Mouse (Mus musculus): ENCODE measurements around the gene Eif2ak4.

Eif2ak4 gene

DNA sequence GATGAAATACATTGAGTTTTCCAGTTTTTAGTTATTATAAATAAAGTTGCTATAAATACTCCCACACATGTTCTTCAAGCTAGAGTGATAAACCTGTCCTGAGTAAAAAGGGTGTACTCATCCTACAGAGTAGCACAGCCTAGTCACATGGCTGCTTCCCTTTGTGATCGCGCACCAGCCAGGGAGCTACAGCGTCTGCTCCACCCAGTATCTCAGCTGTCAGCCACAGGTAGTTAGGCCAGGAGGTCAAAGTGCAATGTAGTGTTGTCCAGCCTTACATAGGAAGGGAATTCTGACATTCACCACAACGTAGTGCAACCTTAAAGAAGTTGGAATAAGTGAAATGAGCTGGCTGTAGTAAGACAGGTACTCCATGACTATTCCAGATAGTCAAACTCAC is 17.1 kb downstream of the Eif2ak4 start:
- no peak for DNase-seq (ENCODE audit: low read depth, low spot score)

DNA sequence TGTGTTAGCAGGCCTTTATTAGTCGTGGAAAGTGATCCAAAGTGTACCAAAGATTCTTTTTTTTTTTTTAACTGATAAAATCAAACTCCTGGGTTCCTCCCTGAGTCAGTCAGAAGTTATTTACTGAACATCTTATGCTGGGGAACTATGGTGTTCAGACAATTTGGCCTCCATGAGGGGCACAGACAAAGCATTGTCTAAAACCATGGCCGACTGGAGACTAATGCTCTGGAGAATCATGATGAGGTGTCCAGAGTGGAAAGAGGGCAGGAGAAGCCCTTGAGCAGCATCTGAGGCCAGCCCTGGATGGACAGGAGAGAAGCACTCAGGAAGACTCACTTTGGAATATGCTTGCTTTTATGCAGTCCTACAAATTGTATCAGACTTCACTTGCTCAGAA is 18.4 kb downstream of the Eif2ak4 start:
- no peak for DNase-seq (ENCODE audit: low read depth, low spot score)

DNA sequence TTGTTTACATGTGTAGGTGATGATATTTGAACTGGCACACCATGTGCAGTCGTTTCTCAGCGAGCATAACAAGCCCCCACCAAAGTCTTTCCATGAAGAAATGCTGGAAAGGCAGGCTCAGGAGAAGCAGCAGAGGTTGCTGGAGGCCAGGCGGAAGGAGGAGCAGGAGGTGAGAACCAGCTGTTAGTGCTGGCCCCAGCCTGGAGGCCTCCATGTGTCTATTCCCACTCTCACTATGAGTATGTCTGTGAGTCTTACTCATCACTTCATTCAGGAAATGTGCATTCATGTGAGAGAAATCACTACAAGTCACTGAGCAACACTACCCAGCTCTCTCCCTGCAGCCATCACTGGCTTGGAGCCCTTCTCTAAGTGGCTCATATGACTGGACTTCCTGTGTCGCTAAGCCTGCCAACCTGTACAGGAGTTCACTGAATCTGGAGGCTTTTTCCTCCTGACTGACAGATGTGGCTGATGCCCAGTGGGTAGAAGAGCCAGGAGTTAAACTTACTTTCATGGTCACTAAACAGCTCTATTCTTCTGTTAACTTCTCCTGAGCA is 20.0 kb downstream of the Eif2ak4 start:
- DNase-seq (ENCODE audit: low read depth, low spot score), result no peak

DNA sequence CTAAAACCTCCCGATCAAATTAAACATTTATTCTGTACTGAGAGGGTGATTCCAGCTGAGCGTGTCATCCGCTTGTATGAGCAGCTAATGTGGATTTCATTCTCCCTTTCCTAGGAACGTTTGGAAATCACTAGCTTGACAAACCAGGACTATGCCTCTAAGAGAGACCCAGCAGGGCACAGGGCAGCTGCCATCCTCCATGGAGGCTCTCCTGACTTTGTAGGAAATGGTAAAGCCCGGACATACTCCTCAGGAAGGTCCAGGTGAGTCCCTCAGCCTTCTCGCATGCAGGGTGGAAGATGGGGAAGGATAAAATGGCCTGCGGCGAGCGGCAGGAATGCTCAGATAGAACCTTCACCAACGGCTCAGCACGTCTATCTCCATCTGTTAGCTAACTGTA is 24.4 kb downstream of the Eif2ak4 start:
- DNase-seq (ENCODE audit: low read depth, low spot score), result no peak

DNA sequence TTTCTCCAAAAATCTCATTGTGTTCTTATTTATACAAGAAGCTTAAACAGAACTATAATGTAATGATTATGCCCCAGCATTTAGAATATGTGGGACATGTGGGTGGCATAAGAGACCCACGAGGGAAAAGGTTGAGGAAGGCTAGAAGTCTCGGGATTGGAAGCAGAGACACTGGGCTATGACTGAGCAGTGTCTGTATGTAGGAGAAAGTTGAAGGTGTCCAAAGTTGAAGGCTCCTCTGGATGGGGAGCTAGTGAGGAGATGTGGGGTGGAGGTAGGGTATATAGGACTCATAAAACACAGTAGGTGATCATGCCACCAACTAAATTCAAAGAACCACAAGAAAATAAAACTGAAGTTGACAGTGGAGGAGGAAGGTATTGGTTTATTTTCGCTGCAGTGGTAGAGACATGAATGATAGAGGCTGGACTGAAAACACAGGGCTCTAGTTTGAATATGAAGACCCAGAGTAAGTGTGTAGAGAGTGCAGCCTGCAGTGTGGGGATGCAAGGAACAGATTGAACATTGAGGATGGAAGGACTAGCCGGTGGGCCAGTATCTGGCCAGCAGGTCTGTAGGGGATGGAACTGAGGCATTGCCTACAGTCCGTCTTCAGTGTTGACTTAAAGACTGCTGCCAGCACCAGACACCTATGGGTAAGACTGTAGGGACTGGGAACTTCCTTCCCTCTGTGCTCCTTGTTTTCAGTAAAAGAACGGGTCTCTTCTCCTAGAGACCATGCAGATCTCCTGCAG is 27.4 kb downstream of the Eif2ak4 start:
- DNase-seq (ENCODE audit: low read depth, low spot score), result no peak

DNA sequence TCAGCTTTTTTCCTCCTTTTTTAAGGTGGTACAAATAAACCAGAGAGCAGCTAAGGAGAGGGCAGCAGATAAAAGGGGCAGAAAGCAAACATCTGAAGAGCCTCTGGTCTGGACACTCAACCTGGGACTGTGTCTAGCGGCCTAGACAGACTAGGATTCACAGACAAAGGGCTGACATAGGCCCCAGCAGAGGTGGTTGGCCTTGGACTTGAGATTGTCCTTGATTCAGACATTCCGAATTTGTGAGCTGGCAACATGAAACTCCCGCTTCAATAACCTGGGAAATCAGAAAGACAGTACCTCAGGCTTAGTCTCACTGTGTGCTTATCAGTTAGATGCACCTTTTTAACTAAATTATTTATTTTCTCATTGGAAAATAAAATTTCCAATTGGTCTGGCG is 29.7 kb downstream of the Eif2ak4 start:
- no peak for DNase-seq (ENCODE audit: low read depth, low spot score)

DNA sequence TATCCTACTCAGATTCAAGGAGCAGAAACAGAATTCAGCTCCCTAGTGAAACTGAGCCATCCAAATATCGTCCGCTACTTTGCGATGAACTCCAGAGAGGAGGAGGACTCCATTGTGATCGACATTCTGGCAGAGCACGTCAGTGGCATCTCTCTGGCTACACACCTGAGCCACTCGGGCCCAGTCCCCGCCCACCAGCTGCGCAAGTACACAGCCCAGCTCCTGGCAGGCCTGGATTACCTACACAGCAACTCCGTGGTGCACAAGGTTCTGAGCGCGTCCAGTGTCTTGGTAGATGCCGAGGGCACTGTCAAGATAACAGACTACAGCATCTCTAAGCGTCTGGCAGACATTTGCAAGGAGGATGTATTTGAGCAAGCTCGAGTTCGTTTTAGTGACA is 33.5 kb downstream of the Eif2ak4 start:
- DNase-seq (ENCODE audit: low read depth, low spot score), result no peak

DNA sequence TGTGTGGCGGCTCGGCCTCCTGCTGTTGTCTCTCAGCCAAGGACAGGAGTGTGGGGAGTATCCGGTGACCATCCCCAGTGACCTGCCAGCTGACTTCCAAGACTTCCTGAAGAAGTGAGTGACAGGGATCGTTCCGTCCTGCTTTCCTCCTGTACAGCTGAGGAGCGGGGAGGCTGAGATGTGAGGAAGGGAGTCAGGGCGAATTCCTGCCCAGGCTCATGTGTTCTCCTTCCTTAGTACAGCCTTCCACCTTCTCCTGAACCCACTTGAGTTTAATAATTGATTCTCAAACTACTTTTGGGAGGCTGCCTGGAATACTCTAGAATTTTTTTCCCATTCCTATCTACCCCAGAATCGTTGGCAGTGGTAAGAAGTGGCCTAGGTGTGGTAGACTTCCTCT is 34.0 kb downstream of the Eif2ak4 start:
- no peak for DNase-seq (ENCODE audit: low read depth, low spot score)

DNA sequence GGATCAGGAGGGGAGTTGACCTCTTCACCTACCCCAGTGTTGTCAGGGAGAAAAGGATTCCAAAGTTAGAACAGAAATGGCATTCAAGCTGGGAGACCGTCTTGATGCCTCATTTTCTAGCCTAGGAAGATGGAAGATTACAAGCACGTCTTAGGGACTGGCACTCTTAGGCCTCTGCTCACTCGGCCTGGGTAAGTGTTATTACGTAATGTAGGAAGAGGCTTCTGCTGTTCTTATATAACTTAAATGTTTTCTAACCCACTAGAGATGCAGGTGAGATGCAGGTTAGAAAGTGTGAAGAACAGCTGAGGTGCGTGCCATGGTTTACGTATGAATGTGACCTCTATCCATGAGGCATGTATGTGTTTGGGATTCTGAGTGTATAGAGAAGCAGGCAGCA is 39.9 kb downstream of the Eif2ak4 start:
- DNase-seq (ENCODE audit: low read depth, low spot score), result no peak

DNA sequence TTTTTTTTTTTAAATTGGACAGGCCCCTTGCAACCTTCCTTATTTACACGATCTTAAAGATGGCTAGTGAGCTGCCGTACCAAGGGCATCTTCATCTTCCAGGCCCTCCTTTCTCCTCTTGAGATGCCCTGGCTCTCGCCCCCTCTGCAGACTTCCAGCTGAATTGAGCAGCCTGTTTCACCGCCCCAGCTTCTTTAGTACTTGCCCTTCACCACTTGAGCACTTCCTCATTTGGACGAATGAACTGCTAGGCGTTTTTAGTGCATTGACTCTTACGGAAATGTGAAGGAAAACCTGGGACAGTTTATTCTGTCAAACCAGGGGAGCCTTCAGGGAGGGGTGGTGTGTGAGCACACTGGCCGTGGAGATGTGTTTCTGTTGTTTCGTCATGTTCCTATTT is 40.9 kb downstream of the Eif2ak4 start:
- no peak for DNase-seq (ENCODE audit: low read depth, low spot score)

DNA sequence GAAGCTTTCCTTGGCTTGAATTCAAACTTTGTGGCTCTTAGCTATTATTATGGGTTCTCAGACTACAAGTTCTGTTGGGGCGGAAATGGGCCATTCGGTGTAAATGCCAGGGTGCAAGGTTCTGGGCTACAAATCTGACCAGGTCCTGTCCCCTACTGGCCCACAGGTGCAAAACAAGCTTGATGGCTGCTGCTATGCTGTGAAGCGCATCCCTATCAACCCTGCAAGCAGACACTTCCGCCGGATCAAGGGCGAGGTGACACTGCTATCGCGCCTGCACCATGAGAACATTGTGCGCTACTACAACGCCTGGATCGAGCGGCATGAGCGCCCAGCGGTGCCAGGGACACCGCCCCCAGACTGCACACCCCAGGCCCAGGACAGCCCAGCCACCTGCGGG is 42.2 kb downstream of the Eif2ak4 start:
- no peak for DNase-seq (ENCODE audit: low read depth, low spot score)

DNA sequence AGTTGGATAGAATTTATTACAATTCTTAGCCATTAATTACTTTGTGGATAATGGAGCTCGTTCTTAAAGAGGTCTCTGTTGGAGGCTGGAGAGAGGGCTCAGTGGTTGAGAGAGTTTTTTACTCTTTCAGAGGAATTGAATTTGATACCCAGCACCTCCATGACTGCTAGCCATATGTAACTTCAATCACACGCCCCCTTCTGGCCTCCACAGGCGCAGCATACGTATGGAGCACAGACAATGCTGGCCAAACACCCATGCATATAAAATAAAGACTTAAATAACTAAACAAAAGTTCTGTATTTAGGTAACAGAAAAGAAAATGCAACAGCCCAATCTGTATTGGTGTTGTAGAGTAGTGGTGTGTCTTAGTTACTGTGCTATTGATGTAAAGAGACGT is 43.2 kb downstream of the Eif2ak4 start:
- no peak for DNase-seq (ENCODE audit: low read depth, low spot score)

DNA sequence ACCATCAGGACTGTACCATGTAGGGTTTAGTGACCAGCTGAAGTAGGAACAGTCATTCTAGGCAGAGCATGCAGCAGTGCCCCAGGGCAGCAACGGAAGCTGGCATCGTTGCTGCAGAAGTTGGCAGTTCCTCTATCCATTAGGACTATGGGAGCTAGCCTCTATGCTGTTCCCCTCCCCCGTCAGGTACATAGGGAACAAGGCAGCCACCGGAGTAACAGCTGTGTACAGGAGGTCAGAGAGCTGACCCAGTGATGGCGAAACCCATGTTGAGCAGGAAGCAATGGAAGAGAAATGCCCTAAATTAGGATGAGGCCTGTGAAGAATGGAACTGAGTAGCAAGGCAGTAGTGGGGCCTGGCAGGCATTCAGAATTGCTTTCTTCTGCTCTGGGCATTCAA is 53.8 kb downstream of the Eif2ak4 start:
- no peak for DNase-seq (ENCODE audit: low read depth, low spot score)

DNA sequence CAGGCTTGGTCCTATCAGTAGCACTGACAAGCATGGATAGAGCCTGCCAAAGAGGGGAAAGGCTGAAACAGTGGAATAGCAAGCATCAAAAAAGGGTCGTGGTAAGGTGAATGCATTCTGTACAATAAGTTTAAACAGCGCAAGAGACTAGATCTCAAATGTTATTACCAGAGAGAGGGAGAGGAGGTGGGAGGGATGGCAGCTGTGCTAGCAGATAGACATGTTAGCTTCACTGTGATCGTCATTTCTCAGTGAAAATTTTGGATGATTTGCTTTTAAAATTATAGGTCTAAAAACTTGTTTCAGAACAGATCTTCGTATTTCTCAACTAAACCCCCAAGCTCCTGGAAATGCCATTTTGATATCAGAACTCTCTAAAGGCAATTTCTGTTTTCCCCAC is 54.3 kb downstream of the Eif2ak4 start:
- DNase-seq (ENCODE audit: low read depth, low spot score), result no peak

DNA sequence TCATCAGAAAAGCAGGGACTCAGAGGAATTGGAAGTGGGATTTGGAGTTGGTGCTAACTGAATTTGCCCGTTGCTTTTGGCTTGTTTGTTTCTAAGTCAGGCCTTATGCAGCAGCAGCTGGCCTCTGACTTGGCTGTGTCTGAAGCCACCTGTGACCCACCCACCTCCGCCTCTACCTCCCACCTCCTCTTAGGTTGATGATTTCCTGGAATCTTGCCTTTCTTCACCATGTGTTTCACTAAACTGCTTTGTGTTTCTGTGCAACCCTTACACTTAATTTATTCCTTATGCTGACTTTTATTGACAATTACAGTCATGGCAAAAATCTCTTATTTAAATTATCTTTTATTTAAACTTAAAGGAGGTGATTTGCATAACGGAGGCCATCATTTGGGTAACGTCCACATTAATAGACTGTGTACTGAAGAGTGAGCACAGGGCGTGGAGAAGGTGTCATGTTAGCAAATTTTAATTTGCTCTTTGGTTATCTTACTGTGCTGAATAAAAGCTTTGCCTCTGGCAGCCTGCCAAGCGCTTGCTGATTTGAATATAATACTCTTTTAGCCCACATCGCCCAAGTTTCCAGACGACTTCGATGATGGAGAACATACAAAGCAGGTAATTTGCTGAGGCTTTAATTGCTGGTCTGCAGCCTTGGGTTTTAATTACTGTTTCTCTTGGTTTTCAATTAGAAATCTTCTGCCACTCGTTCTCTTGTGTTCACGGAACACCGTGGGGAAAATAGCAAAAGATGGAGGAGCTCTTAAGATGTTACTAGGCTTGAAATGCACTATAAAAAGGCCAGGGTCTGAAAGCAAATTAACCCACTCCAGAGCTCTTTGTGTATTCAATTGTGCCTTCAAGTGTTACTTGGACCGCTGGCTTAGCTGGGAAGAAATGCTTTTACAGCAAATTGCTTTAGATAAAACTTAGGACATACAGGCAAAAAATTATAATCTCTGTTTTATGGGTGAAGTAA is 57.6 kb downstream of the Eif2ak4 start:
- no peak for DNase-seq (ENCODE audit: low read depth, low spot score)

DNA sequence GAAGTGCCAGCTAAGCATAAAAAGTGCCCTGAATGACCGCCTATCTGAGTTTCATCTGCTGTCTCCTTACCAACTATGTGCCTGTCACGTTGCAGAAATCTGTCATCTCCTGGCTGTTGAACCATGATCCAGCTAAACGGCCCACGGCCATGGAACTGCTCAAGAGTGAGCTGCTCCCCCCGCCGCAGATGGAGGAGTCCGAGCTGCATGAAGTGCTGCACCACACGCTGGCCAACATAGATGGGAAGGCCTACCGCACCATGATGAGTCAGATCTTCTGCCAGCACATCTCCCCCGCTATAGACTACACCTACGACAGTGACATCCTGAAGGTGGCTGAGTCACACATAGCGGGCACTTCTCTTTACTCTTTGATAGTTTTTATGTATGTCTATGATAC is 59.8 kb downstream of the Eif2ak4 start:
- no peak for DNase-seq (ENCODE audit: low read depth, low spot score)

DNA sequence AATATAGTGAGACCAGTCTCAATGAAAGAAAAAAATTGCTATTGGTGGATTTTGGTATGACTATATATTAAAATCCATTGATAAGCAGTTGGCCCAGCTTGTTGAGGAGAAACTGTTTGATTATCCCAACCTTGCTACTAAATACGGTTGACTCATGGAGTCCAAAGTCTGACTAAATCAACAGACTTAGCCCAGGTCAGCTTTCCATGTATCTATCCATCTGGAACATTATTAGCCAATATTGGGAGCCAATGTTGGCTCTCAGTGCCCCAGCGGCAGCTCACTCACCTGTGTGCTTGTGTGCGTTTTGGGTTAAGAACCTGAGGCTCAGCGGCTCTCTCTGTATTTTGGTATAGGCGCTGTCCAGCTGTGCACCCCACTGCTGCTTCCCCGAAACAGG is 62.6 kb downstream of the Eif2ak4 start:
- no peak for DNase-seq (ENCODE audit: low read depth, low spot score)

DNA sequence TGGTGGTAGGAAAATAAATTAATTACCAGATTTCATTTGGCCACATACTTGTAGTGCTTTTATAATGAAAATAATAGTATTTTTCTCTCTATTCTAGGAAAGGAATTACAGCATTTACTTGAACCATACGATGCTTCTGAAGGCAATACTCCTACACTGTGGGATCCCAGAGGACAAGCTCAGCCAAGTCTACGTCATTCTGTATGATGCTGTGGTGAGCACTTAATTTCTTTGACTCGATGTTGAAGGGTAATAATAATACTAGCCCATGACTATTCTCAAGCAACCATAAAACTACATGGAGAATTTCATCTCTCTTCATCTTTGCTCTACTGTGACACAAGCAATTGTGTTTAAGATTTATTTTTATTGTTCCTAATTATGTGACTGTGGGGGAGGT is 68.6 kb downstream of the Eif2ak4 start:
- DNase-seq (ENCODE audit: low read depth, low spot score), result no peak

DNA sequence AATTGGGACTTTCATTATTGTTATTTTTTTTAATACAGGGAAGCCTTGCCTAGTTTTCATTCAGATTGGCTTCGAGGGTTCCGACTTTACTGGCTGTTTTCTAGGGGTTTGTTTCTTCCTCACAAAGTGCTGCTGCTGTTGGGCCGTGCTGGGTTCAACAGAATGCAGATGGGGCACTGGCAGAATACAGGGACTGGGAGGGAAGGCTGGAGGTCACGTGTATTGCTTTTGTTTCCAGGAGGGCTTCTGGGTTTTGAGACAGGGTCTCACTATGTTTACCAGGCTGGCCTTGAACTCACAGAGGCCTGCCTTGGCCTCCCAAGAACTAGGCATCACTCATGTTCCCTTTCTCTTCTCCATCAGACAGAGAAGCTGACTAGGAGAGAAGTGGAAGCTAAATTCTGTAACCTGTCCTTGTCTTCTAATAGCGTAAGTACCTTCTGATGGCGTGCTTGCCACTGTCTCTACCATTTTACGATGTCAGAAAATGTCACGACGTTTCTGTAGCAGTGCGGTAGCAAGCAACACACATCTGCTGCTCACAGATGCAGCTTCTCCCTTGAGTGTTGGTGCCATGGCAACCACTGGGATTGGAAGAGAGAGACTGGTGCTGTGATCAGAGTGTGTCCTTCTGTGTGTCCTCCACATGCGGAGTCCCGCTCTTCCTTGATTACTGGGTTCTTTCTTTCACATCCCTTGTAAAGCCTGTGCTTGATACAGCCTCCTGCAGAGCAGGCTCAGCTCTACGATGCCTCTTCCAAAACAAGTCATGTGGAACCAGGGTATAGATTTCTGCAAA is 69.2 kb downstream of the Eif2ak4 start:
- no peak for DNase-seq (ENCODE audit: low read depth, low spot score)

DNA sequence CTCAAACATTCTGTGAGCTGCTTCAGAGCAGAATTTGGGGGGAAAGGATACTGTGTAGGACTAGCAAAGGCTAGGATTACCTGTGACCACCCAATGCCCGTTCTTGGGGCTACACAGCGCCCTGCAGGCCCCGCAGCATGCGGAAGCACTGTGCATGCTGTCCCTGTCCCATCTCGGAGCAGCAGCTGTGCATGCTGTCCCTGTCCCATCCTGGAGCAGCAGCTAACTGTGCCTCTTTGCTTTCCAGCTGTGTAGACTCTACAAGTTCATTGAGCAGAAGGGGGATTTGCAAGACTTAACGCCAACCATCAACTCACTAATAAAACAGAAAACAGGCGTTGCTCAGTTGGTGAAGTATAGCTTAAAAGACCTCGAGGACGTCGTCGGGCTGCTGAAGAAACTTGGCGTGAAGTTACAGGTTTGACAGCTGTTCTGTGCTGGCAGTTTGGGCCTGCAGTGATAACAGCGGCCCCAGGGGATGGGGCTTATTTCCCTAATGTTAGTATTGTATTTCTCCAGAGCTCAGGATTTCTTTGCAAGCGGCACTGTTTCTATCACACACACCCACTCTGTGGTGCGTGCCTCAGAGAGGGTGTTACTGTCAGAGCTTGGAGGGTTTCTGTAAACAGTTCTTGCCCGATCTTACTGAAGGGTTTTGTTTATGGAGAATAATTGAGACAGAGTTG is 73.2 kb downstream of the Eif2ak4 start:
- no peak for DNase-seq (ENCODE audit: low read depth, low spot score)

DNA sequence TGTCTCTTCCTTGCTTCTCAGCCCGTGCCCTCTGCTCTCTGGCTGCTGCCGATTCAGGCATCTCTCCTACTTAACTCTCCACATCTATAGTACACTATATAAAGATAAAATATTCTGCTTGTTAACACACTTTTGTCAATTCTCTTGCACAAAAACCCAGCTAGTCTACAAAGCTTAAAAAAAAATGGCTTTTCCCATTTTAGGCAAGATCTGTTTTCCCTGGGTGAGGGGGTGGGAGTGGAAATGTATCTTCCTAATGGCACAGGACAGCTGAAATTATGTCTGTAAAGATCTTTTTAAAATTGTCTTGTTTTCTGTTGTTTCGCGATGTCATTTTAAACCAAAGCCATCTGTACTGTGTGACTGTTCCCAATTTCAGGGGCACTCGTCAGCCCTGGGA is 75.1 kb downstream of the Eif2ak4 start:
- DNase-seq (ENCODE audit: low read depth, low spot score), result no peak
